Mouse (Mus musculus): ENCODE results near the gene Syce1.

DNA sequence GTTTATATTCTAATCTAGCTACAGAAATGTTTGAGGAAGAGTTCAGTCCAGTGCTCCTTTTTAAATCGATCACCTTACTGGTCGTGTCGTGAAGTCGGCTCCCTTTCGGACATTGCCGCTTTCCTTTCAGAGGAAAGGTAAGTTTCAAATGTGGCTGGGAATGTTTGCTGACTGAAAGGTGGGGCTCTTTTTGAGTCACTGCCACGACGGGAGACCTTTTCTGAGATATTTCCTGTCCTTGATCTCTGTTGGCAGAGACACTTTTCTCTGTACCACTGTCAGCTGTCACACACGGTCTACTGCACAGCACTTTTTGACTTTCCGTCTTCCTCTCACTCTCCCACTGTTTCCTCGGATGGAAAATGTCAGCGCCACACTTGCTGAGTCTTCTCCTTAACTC, 25.2 kb upstream of the Syce1 start:
- TF ChIP-seq POLR2A (IDR thresholded peaks at IDR 0.05; ENCODE audit: insufficient read depth, low read depth, low read length) (no peak), CTCF (IDR thresholded peaks at IDR 0.05; ENCODE audit: insufficient read depth, low read depth, low read length) (no peak)

Data from olfactory bulb, adult 2 months (tissue).